Mouse (Mus musculus): ENCODE measurements around the gene Dnajc30. TPM values are rescaled to one million over a fixed set of nuclear protein-coding genes. Genes with fewer than 3 reads are reported as not detected.

The Dnajc30 gene
- polyA plus RNA-seq, 1 experiment from 2014 or later = 37.4 TPM

Other genes starting within 250 kb of the Dnajc30 start
- not detected in 2 replicates for gene Tmem270, start 157.5 kb upstream of the Dnajc30 start, polyA plus RNA-seq (2015; fragmentation: Nextera tagmentation; extraction: Ambion mirVana)
- gene Cldn13, start 148.7 kb upstream of the Dnajc30 start, polyA plus RNA-seq (2015; fragmentation: Nextera tagmentation; extraction: Ambion mirVana) = 0.31 TPM in 1 of 2 replicates, not detected in the other
- gene Mettl27, start 131.8 kb upstream of the Dnajc30 start, polyA plus RNA-seq (2015; fragmentation: Nextera tagmentation; extraction: Ambion mirVana) = 5.4 and 6.7 TPM in 2 replicates
- not detected in 2 replicates for gene Cldn4, start 117.3 kb upstream of the Dnajc30 start, polyA plus RNA-seq (2015; fragmentation: Nextera tagmentation; extraction: Ambion mirVana)
- 2.3 and 2.8 TPM in 2 replicates for gene Cldn3, start 78.0 kb upstream of the Dnajc30 start, polyA plus RNA-seq (2015; fragmentation: Nextera tagmentation; extraction: Ambion mirVana)
- gene Abhd11, start 55.0 kb upstream of the Dnajc30 start, polyA plus RNA-seq (2015; fragmentation: Nextera tagmentation; extraction: Ambion mirVana) = 64.6 and 65.0 TPM in 2 replicates
- 78.4 and 78.9 TPM in 2 replicates for gene Stx1a, start 40.7 kb upstream of the Dnajc30 start, polyA plus RNA-seq (2015; fragmentation: Nextera tagmentation; extraction: Ambion mirVana)
- gene Bud23, start 757 bp downstream of the Dnajc30 start, polyA plus RNA-seq (2015; fragmentation: Nextera tagmentation; extraction: Ambion mirVana) = 79.1 and 93.5 TPM in 2 replicates
- gene Vps37d, start 14.1 kb downstream of the Dnajc30 start, polyA plus RNA-seq (2015; fragmentation: Nextera tagmentation; extraction: Ambion mirVana) = 29.8 and 31.9 TPM in 2 replicates
- 0.41 and 0.71 TPM in 2 replicates for gene Mlxipl, start 25.7 kb downstream of the Dnajc30 start, polyA plus RNA-seq (2015; fragmentation: Nextera tagmentation; extraction: Ambion mirVana)
- 14.9 and 16.7 TPM in 2 replicates for gene Tbl2, start 85.5 kb downstream of the Dnajc30 start, polyA plus RNA-seq (2015; fragmentation: Nextera tagmentation; extraction: Ambion mirVana)
- 45.3 and 52.1 TPM in 2 replicates for gene Bcl7b, start 104.1 kb downstream of the Dnajc30 start, polyA plus RNA-seq (2015; fragmentation: Nextera tagmentation; extraction: Ambion mirVana)
- gene Baz1b, start 123.1 kb downstream of the Dnajc30 start, polyA plus RNA-seq (2015; fragmentation: Nextera tagmentation; extraction: Ambion mirVana) = 35.9 and 38.1 TPM in 2 replicates
- 12.3 and 14.3 TPM in 2 replicates for gene Fzd9, start 187.0 kb downstream of the Dnajc30 start, polyA plus RNA-seq (2015; fragmentation: Nextera tagmentation; extraction: Ambion mirVana)

All from hindbrain, embryonic 13.5 days (tissue).